Mouse (Mus musculus): ENCODE measurements around the gene Sh2d1b1. TPM values are rescaled to one million over a fixed set of nuclear protein-coding genes. Genes with fewer than 3 reads are reported as not detected.

The Sh2d1b1 gene
- polyA plus RNA-seq, 1 experiment from 2014 or later: 0.16 TPM

DNA sequence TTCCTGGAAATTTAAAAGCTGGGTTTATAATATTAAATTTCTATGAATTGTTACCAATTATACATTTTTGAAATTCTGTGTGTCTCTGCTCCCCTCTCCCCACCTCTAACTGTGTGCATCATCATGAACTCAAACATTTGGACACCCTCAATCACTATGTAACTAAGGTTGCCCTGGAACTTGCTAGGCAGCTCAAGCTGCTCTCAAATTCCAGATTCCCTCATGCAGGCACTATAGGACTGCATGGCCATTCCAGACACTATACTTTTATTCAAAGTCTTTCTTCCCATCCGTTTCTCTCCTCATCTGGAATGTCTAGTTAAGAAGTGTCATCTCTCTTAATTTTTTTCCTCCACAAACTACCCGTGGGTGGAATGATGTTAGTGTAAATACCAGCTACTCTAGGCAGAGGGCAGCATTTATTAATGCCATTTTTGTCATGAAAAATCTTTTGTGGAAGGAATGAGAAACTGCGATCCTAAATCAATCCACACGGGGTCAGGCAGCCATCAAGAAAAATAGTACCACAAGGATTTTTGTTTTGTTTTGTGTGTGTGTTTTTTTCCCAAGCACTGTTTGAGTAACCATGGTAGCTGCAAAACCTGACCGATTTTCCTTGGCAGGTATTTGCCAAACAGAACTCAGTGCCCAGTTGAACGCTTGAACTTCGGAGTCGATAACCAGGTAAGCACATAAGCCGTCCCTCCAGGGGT lies 15.3 kb downstream of the Sh2d1b1 start:
- Histone ChIP-seq H3K4me1 (ENCODE audit: insufficient read depth, low read length) (0 out of 2 replicates have a peak, but pooled peaks cover 3% of the 10 kb centered on the region), H3K36me3 (ENCODE audit: insufficient read depth, low read length) (no peaks in the 10 kb centered on the region), H3K9me3 (ENCODE audit: low read length) (peaks cover 4% of the 10 kb centered on the region; the same call in 1 of the 2 replicates), H3K4me3 (ENCODE audit: low read length) (no peak overlapping the region), H3K27ac (ENCODE audit: low read length) (no peak overlapping the region), H3K27me3 (ENCODE audit: insufficient read depth, low read length) (no peaks in the 10 kb centered on the region), H3K9ac (replicated peaks; ENCODE audit: low read length) (0 out of 2 replicates have a peak overlapping the region, but pooled peaks have one; percentile 26), H3K4me2 (replicated peaks; ENCODE audit: low read depth, low read length) (peak overlapping the region; percentile 26; the same call in 1 of the 2 replicates)
- peak; percentile 39; the same call in 1 of the 2 replicates for ATAC-seq (ENCODE audit: low FRiP score, low TSS enrichment)
- 42% methylated on average over 9 of the region's 9 CpGs for WGBS

DNA sequence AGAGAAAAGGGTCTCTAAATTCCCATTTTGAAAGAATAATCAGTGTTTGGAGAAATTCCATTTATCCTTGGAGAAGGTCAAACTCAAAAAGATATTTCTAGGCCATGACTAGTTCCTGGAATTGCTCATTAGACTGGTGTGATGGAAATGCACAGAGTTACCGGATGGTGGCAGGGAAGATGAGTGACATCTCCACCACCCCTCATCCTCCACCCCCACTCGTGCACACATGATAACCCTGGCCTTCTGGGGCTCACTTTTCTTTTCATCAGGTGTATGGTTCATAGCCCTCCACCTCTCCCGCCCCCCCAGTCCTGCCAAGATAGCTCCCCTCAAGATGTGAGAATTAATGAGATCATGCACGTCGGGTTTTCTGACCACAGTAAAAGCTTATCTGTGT lies 16.1 kb downstream of the Sh2d1b1 start:
- ATAC-seq (ENCODE audit: low FRiP score, low TSS enrichment): no peak
- no peaks in the 10 kb centered on the region for H3K36me3 ChIP-seq (ENCODE audit: insufficient read depth, low read length)
- no peak overlapping the region for H3K4me3 ChIP-seq (ENCODE audit: low read length)
- no peak overlapping the region for H3K27ac ChIP-seq (ENCODE audit: low read length)
- peaks cover 4% of the 10 kb centered on the region; the same call in 1 of the 2 replicates for H3K9me3 ChIP-seq (ENCODE audit: low read length)
- H3K27me3 ChIP-seq (ENCODE audit: insufficient read depth, low read length): no peaks in the 10 kb centered on the region
- no peak overlapping the region for H3K9ac ChIP-seq (replicated peaks; ENCODE audit: low read length)
- no peak overlapping the region for H3K4me2 ChIP-seq (replicated peaks; ENCODE audit: low read depth, low read length)
- 76% methylated on average over 5 of the region's 5 CpGs for WGBS
- 0 out of 2 replicates have a peak, but pooled peaks cover 3% of the 10 kb centered on the region for H3K4me1 ChIP-seq (ENCODE audit: insufficient read depth, low read length)

DNA sequence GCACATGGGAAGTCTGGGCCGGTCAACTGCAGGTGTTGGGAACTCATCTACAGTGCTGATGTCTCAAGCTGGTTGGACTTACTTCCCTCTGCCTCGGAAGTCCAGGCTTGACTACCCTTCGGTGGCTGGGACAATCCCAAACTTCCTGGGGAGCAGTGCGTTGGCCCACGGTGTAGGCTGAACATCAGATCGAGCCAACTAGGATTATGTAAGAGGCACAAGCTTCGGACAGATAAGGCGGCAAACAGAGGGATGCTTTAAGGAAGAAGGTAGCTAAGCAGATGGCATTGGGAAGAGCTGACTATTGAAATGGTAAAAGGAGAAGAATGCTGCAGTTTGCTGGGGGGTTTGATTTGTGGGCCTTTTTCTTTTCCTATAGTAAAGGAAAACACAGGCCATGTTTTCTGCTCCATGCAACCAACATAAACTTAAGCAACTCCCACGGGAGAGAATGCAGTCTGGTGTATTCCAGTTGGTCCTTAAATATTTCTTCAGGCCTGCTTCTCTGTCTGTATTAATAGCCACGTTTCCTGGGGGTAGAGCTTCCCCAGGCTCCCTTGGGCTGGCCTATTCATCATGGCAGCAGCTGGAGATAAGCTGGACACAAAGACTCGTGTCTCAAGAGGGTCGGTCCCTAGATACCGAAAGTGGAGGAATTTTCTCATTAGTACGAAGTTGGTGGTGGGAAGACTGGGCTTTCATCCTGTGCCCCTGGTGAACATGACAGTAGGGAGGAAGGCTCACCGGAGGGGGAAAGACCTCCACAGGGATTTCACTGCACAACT lies 17.9 kb downstream of the Sh2d1b1 start:
- H3K4me1 ChIP-seq (ENCODE audit: insufficient read depth, low read length): peaks cover 8% of the 10 kb centered on the region; the same call in 1 of the 2 replicates
- no peak overlapping the region for H3K27ac ChIP-seq (ENCODE audit: low read length)
- H3K9me3 ChIP-seq (ENCODE audit: low read length): peaks cover under 1% of the 10 kb centered on the region; the same call in 1 of the 2 replicates
- H3K4me3 ChIP-seq (ENCODE audit: low read length): no peak overlapping the region
- no peak overlapping the region for H3K9ac ChIP-seq (replicated peaks; ENCODE audit: low read length)
- no peak for ATAC-seq (ENCODE audit: low FRiP score, low TSS enrichment)
- 83% methylated on average over 15 of the region's 15 CpGs for WGBS
- no peak overlapping the region for H3K4me2 ChIP-seq (replicated peaks; ENCODE audit: low read depth, low read length)
- H3K36me3 ChIP-seq (ENCODE audit: insufficient read depth, low read length): no peaks in the 10 kb centered on the region
- H3K27me3 ChIP-seq (ENCODE audit: insufficient read depth, low read length): no peaks in the 10 kb centered on the region

GRCm38 (mm10) chr1:170299496-170299895 lies 22.4 kb downstream of the Sh2d1b1 start:
- H3K27ac ChIP-seq (ENCODE audit: low read length): no peak overlapping the region
- H3K9ac ChIP-seq (replicated peaks; ENCODE audit: low read length): no peak overlapping the region
- no peak overlapping the region for H3K4me3 ChIP-seq (ENCODE audit: low read length)
- no peaks in the 10 kb centered on the region for H3K36me3 ChIP-seq (ENCODE audit: insufficient read depth, low read length)
- no peaks in the 10 kb centered on the region for H3K27me3 ChIP-seq (ENCODE audit: insufficient read depth, low read length)
- no peak overlapping the region for H3K4me2 ChIP-seq (replicated peaks; ENCODE audit: low read depth, low read length)
- no peaks in the 10 kb centered on the region for H3K9me3 ChIP-seq (ENCODE audit: low read length)
- peak; percentile 73; the same call in 1 of the 2 replicates for ATAC-seq (ENCODE audit: low FRiP score, low TSS enrichment)
- peaks cover 4% of the 10 kb centered on the region; the same call in 1 of the 2 replicates for H3K4me1 ChIP-seq (ENCODE audit: insufficient read depth, low read length)
- WGBS: 35% methylated on average over 4 of the region's 4 CpGs

DNA sequence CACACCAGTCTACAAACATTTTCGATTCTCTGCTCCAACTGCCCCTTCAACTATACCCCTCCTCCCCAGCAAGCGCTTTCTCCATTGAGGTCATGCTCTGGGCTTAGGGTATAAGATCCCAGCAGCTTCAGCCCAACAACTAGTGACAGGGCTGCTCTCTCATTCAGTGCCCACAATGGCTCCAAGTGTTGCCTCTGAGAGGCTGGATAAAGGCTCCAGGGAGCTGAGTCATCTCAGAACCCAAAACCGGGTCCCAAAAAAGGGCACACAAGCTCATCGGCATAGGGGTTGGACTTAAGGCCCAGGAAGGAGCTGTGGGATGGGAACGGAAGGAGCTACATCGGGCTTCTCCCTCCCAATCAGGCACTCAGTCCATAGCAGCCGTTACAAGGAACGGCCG lies 24.6 kb downstream of the Sh2d1b1 start:
- no peak for ATAC-seq (ENCODE audit: low FRiP score, low TSS enrichment)
- Histone ChIP-seq H3K9me3 (ENCODE audit: low read length) (no peaks in the 10 kb centered on the region), H3K27me3 (ENCODE audit: insufficient read depth, low read length) (no peaks in the 10 kb centered on the region), H3K4me2 (replicated peaks; ENCODE audit: low read depth, low read length) (no peak overlapping the region), H3K27ac (ENCODE audit: low read length) (no peak overlapping the region), H3K36me3 (ENCODE audit: insufficient read depth, low read length) (0 out of 2 replicates have a peak, but pooled peaks cover 3% of the 10 kb centered on the region), H3K4me3 (ENCODE audit: low read length) (no peak overlapping the region), H3K4me1 (ENCODE audit: insufficient read depth, low read length) (peaks cover 4% of the 10 kb centered on the region; the same call in 1 of the 2 replicates), H3K9ac (replicated peaks; ENCODE audit: low read length) (no peak overlapping the region)
- WGBS: 91% methylated on average over 9 of the region's 9 CpGs

DNA sequence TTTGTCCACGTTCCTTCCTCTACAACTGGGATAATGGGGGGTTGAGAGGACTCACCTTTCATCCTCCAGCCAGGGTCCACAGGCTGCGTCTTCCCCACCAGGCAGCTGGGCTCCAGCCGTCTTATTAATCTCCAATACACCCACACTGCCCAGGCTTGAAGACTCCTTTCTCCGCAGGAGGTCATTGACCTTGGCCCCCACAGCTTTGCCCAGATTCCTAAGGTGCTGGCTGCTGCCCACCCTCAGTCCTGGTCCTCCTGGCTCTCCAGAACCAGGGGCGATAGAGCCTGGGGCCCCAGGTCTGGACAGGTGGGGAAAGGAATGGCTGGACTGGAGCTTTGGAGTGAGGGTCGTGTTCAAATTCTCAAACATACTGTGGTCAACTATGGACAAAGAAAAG lies 25.3 kb downstream of the Sh2d1b1 start:
- H3K27ac ChIP-seq (ENCODE audit: low read length): no peak overlapping the region
- WGBS: 79% methylated on average over 6 of the region's 6 CpGs
- H3K4me3 ChIP-seq (ENCODE audit: low read length): no peak overlapping the region
- 0 out of 2 replicates have a peak, but pooled peaks cover 3% of the 10 kb centered on the region for H3K36me3 ChIP-seq (ENCODE audit: insufficient read depth, low read length)
- H3K4me1 ChIP-seq (ENCODE audit: insufficient read depth, low read length): peaks cover 4% of the 10 kb centered on the region; the same call in 1 of the 2 replicates
- no peak overlapping the region for H3K4me2 ChIP-seq (replicated peaks; ENCODE audit: low read depth, low read length)
- H3K9me3 ChIP-seq (ENCODE audit: low read length): no peaks in the 10 kb centered on the region
- ATAC-seq (ENCODE audit: low FRiP score, low TSS enrichment): no peak
- H3K27me3 ChIP-seq (ENCODE audit: insufficient read depth, low read length): no peaks in the 10 kb centered on the region
- no peak overlapping the region for H3K9ac ChIP-seq (replicated peaks; ENCODE audit: low read length)

DNA sequence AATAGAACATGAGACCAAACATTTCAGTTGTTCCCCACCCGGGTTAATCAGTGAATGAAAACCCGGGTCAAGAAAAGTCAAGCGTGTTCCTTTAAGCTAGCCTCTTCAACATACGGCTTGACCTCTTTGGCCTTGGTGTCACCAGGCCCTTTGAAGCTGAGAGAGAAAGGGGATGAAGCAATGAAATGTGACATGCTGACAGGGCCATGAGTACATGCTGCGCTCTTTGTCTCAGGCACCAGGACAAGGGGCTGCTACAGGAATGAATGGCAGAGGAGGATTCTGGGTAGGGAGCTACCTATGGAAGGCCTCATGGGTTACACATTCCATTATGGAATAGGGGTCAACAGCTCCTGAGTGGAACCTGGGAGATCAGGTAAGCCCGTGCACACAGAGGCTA lies 26.0 kb downstream of the Sh2d1b1 start:
- 66% methylated on average over 6 of the region's 6 CpGs for WGBS
- no peak overlapping the region for H3K9ac ChIP-seq (replicated peaks; ENCODE audit: low read length)
- no peak overlapping the region for H3K27ac ChIP-seq (ENCODE audit: low read length)
- no peak overlapping the region for H3K4me2 ChIP-seq (replicated peaks; ENCODE audit: low read depth, low read length)
- H3K9me3 ChIP-seq (ENCODE audit: low read length): no peaks in the 10 kb centered on the region
- H3K4me3 ChIP-seq (ENCODE audit: low read length): no peak overlapping the region
- no peaks in the 10 kb centered on the region for H3K27me3 ChIP-seq (ENCODE audit: insufficient read depth, low read length)
- no peak for ATAC-seq (ENCODE audit: low FRiP score, low TSS enrichment)
- 0 out of 2 replicates have a peak, but pooled peaks cover 3% of the 10 kb centered on the region for H3K36me3 ChIP-seq (ENCODE audit: insufficient read depth, low read length)
- peaks cover 4% of the 10 kb centered on the region; the same call in 1 of the 2 replicates for H3K4me1 ChIP-seq (ENCODE audit: insufficient read depth, low read length)

GRCm38 (mm10) chr1:170305002-170305401 lies 27.9 kb downstream of the Sh2d1b1 start:
- H3K36me3 ChIP-seq (ENCODE audit: insufficient read depth, low read length): 0 out of 2 replicates have a peak, but pooled peaks cover 3% of the 10 kb centered on the region
- H3K4me1 ChIP-seq (ENCODE audit: insufficient read depth, low read length): no peaks in the 10 kb centered on the region
- no peak for ATAC-seq (ENCODE audit: low FRiP score, low TSS enrichment)
- no peak overlapping the region for H3K4me3 ChIP-seq (ENCODE audit: low read length)
- no peak overlapping the region for H3K9ac ChIP-seq (replicated peaks; ENCODE audit: low read length)
- H3K4me2 ChIP-seq (replicated peaks; ENCODE audit: low read depth, low read length): no peak overlapping the region
- no peak overlapping the region for H3K27ac ChIP-seq (ENCODE audit: low read length)
- 86% methylated on average over 10 of the region's 10 CpGs for WGBS
- no peaks in the 10 kb centered on the region for H3K9me3 ChIP-seq (ENCODE audit: low read length)
- H3K27me3 ChIP-seq (ENCODE audit: insufficient read depth, low read length): no peaks in the 10 kb centered on the region

DNA sequence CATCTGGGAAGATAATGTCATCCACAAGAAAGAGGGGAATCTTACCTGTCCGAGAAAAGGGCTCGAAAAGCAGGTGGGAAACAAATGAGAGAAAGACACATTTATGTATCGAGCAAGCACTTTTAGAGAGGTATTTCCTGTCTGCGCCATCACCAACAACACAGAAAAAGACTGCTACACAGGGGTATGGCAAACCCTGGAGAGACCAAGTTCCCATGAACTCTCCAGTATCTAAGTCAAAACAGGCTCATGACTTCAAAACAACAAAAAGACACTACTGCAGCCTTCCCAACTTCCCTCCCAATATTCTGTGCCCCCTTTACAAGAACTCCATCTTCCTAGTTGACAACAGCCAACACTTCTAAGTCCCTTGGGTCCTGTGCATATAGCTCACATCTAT lies 29.1 kb downstream of the Sh2d1b1 start, which contains the start of gene Gm7694:
Gm7694 (minus strand) TSS at position 101 of the 400 bp plus-strand sequence.
- no peaks in the 10 kb centered on the region for H3K9me3 ChIP-seq (ENCODE audit: low read length)
- ATAC-seq (ENCODE audit: low FRiP score, low TSS enrichment): no peak
- WGBS: 92% methylated on average over 4 of the region's 4 CpGs
- no peaks in the 10 kb centered on the region for H3K4me1 ChIP-seq (ENCODE audit: insufficient read depth, low read length)
- no peak within 1 kb of the TSS for H3K4me3 ChIP-seq (ENCODE audit: low read length)
- H3K9ac ChIP-seq (replicated peaks; ENCODE audit: low read length): no peak within 1 kb of the TSS
- H3K4me2 ChIP-seq (replicated peaks; ENCODE audit: low read depth, low read length): no peak within 1 kb of the TSS
- H3K27ac ChIP-seq (ENCODE audit: low read length): no peak within 1 kb of the TSS
- no peaks in the 10 kb centered on the region for H3K27me3 ChIP-seq (ENCODE audit: insufficient read depth, low read length)
- 0 out of 2 replicates have a peak, but pooled peaks cover 3% of the 10 kb centered on the region for H3K36me3 ChIP-seq (ENCODE audit: insufficient read depth, low read length)

All from kidney, embryonic 16.5 days (tissue).